Mouse (Mus musculus) thymus, postnatal 14 days (tissue): ENCODE measurements at regions not wholly inside any gene's neighbourhood (a gene's known extent, or its start where the extent isn't known, plus 50 kb on each side); places are given as distances from the start of the nearest gene placed in this dataset.

Experiments used
- DNase-seq: peaks from one replicate; pipeline ENCODE4 v3.0.0; 2021

- DNase-seq, result no peak
Observed at GRCm38 (mm10) chr3:68758609-68759008, 68.2 kb downstream of the Il12a start.

- DNase-seq, result no peak
Observed at GRCm38 (mm10) chr3:68759375-68759774, 68.9 kb downstream of the Il12a start.

- no peak for DNase-seq
Observed at GRCm38 (mm10) chr3:68760806-68761205, 70.4 kb downstream of the Il12a start.

GRCm38 (mm10) chr3:68761242-68761625 is 70.8 kb downstream of the Il12a start:
- no peak for DNase-seq

GRCm38 (mm10) chr3:68761626-68762331 is 71.3 kb downstream of the Il12a start:
- peak; percentile 37 for DNase-seq

GRCm38 (mm10) chr3:68762988-68763387 is 72.5 kb downstream of the Il12a start:
- DNase-seq, result no peak

- DNase-seq, result no peak
Observed at GRCm38 (mm10) chr3:68764336-68764735, 73.9 kb downstream of the Il12a start.

- no peak for DNase-seq
Observed at GRCm38 (mm10) chr3:68764917-68765598, 74.6 kb downstream of the Il12a start.

- no peak for DNase-seq
Observed at GRCm38 (mm10) chr3:68771579-68771978, 81.1 kb downstream of the Il12a start.

- no peak for DNase-seq
Observed at GRCm38 (mm10) chr3:68777801-68778200, 87.4 kb downstream of the Il12a start.

- DNase-seq, result no peak
Observed at GRCm38 (mm10) chr3:68778354-68779040, 88.1 kb downstream of the Il12a start.

- DNase-seq, result no peak
Observed at GRCm38 (mm10) chr3:68780843-68781242, 88.5 kb upstream of the 1110032F04Rik start.

GRCm38 (mm10) chr3:68781466-68781865 is 87.9 kb upstream of the 1110032F04Rik start:
- DNase-seq, result no peak

- no peak for DNase-seq
Observed at GRCm38 (mm10) chr3:68782363-68782762, 87.0 kb upstream of the 1110032F04Rik start.

GRCm38 (mm10) chr3:68783666-68784416 is 85.5 kb upstream of the 1110032F04Rik start:
- DNase-seq, result peak; percentile 42

- peak; percentile 39 for DNase-seq
Observed at GRCm38 (mm10) chr3:68786771-68787170, 82.6 kb upstream of the 1110032F04Rik start.

GRCm38 (mm10) chr3:68787385-68788175 is 81.8 kb upstream of the 1110032F04Rik start:
- peak; percentile 69 for DNase-seq

- DNase-seq, result peak; percentile 59
Observed at GRCm38 (mm10) chr3:68789491-68789890, 79.9 kb upstream of the 1110032F04Rik start.

- DNase-seq, result no peak
Observed at GRCm38 (mm10) chr3:68790466-68790865, 78.9 kb upstream of the 1110032F04Rik start.

GRCm38 (mm10) chr3:68792883-68793282 is 76.5 kb upstream of the 1110032F04Rik start:
- DNase-seq, result no peak

GRCm38 (mm10) chr3:68793923-68794322 is 75.5 kb upstream of the 1110032F04Rik start:
- no peak for DNase-seq

GRCm38 (mm10) chr3:68794380-68795014 is 74.9 kb upstream of the 1110032F04Rik start:
- no peak for DNase-seq
